Mouse (Mus musculus): ENCODE data around the gene Zfp454. TPM values are rescaled to one million over a fixed set of nuclear protein-coding genes. Genes with fewer than 3 reads are reported as not detected.

Zfp454 gene
- total and polyA plus RNA-seq, 2 experiments from 2014 or later, result 7.5 to 8.0 TPM

- Histone ChIP-seq H3K36me3 (ENCODE audit: insufficient read depth, low read length) (peaks cover 15% of the 10 kb centered on the region), H3K4me1 (ENCODE audit: insufficient read depth, low read length) (peaks cover 7% of the 10 kb centered on the region; the same call in 1 of the 2 replicates), H3K27ac (ENCODE audit: low read depth, low read length) (peak overlapping the region; percentile 75), H3K27me3 (ENCODE audit: insufficient read depth, low read length) (no peaks in the 10 kb centered on the region), H3K4me3 (ENCODE audit: low read depth, low read length) (peak overlapping the region; percentile 33), H3K9me3 (ENCODE audit: low read length) (no peaks in the 10 kb centered on the region), H3K4me2 (ENCODE audit: low read depth, low read length, poor library complexity, severe bottlenecking) (peak overlapping the region; percentile 49), H3K9ac (replicated peaks; ENCODE audit: low read length, poor library complexity, severe bottlenecking) (peak overlapping the region; percentile 55)
- no peak for TF ChIP-seq CTCF (IDR thresholded peaks at IDR 0.05)
- DNase-seq (ENCODE audit: low spot score), result peak; percentile 10
- peak; percentile 5; the same call in 1 of the 2 replicates for ATAC-seq (ENCODE audit: low FRiP score)
- WGBS, result 23% methylated on average over 10 of the region's 10 CpGs
These were observed 538 bp downstream of the Zfp454 start for GRCm38 (mm10) chr11:50886933-50887293.

GRCm38 (mm10) chr11:50886231-50886932 lies 1.1 kb downstream of the Zfp454 start:
- DNase-seq (ENCODE audit: low spot score) (no peak), ATAC-seq (ENCODE audit: low FRiP score) (no peak)
- no peaks in the 10 kb centered on the region for H3K27me3 ChIP-seq (ENCODE audit: insufficient read depth, low read length)

GRCm38 (mm10) chr11:50883756-50884155 lies 3.7 kb downstream of the Zfp454 start:
- Histone ChIP-seq H3K27me3 (ENCODE audit: insufficient read depth, low read length) (no peaks in the 10 kb centered on the region), H3K9ac (replicated peaks; ENCODE audit: low read length, poor library complexity, severe bottlenecking) (no peak overlapping the region), H3K36me3 (ENCODE audit: insufficient read depth, low read length) (peaks cover 20% of the 10 kb centered on the region), H3K27ac (ENCODE audit: low read depth, low read length) (no peak overlapping the region), H3K4me2 (ENCODE audit: low read depth, low read length, poor library complexity, severe bottlenecking) (no peak overlapping the region), H3K4me1 (ENCODE audit: insufficient read depth, low read length) (peaks cover 7% of the 10 kb centered on the region; the same call in 1 of the 2 replicates), H3K9me3 (ENCODE audit: low read length) (no peaks in the 10 kb centered on the region), H3K4me3 (ENCODE audit: low read depth, low read length) (no peak overlapping the region)
- 85% methylated on average over 3 of the region's 3 CpGs for WGBS
- peak; percentile 24; the same call in 1 of the 2 replicates for TF ChIP-seq CTCF (IDR thresholded peaks at IDR 0.05)
- DNase-seq (ENCODE audit: low spot score), result no peak
- ATAC-seq (ENCODE audit: low FRiP score), result no peak

More at GRCm38 (mm10) chr11:50886231-50886932, 1.1 kb downstream of the Zfp454 start:
- peak overlapping the region; percentile 33 for H3K4me3 ChIP-seq (ENCODE audit: low read depth, low read length)
- no peaks in the 10 kb centered on the region for H3K9me3 ChIP-seq (ENCODE audit: low read length)
- peak overlapping the region; percentile 49 for H3K4me2 ChIP-seq (ENCODE audit: low read depth, low read length, poor library complexity, severe bottlenecking)
- TF ChIP-seq CTCF (IDR thresholded peaks at IDR 0.05), result no peak
- no peak overlapping the region for H3K27ac ChIP-seq (ENCODE audit: low read depth, low read length)
- peaks cover 7% of the 10 kb centered on the region; the same call in 1 of the 2 replicates for H3K4me1 ChIP-seq (ENCODE audit: insufficient read depth, low read length)
- H3K36me3 ChIP-seq (ENCODE audit: insufficient read depth, low read length), result peaks cover 15% of the 10 kb centered on the region
- H3K9ac ChIP-seq (replicated peaks; ENCODE audit: low read length, poor library complexity, severe bottlenecking), result peak overlapping the region; percentile 37; the same call in 1 of the 2 replicates
- 44% methylated on average over 8 of the region's 8 CpGs for WGBS

GRCm38 (mm10) chr11:50878641-50879040 lies 8.8 kb downstream of the Zfp454 start:
- H3K4me2 ChIP-seq (ENCODE audit: low read depth, low read length, poor library complexity, severe bottlenecking), result no peak overlapping the region
- H3K27me3 ChIP-seq (ENCODE audit: insufficient read depth, low read length), result no peaks in the 10 kb centered on the region
- H3K4me3 ChIP-seq (ENCODE audit: low read depth, low read length), result no peak overlapping the region
- 88% methylated on average over 3 of the region's 3 CpGs for whole genome bisulfite sequencing
- no peak for ATAC-seq (ENCODE audit: low FRiP score)
- H3K27ac ChIP-seq (ENCODE audit: low read depth, low read length), result no peak overlapping the region
- H3K9me3 ChIP-seq (ENCODE audit: low read length), result peaks cover 5% of the 10 kb centered on the region
- TF ChIP-seq CTCF (IDR thresholded peaks at IDR 0.05), result no peak
- no peaks in the 10 kb centered on the region for H3K4me1 ChIP-seq (ENCODE audit: insufficient read depth, low read length)
- no peak overlapping the region for H3K9ac ChIP-seq (replicated peaks; ENCODE audit: low read length, poor library complexity, severe bottlenecking)
- DNase-seq (ENCODE audit: low spot score), result no peak
- H3K36me3 ChIP-seq (ENCODE audit: insufficient read depth, low read length), result peaks cover 36% of the 10 kb centered on the region

- Histone ChIP-seq H3K4me1 (ENCODE audit: insufficient read depth, low read length) (peaks cover 13% of the 10 kb centered on the region), H3K4me2 (ENCODE audit: low read depth, low read length, poor library complexity, severe bottlenecking) (peak overlapping the region; percentile 94), H3K9me3 (ENCODE audit: low read length) (no peaks in the 10 kb centered on the region), H3K36me3 (ENCODE audit: insufficient read depth, low read length) (no peaks in the 10 kb centered on the region), H3K4me3 (ENCODE audit: low read depth, low read length) (peak overlapping the region; percentile 49), H3K27me3 (ENCODE audit: insufficient read depth, low read length) (peaks cover 49% of the 10 kb centered on the region), H3K9ac (replicated peaks; ENCODE audit: low read length, poor library complexity, severe bottlenecking) (no peak overlapping the region; the same call in 1 of the 2 replicates), H3K27ac (ENCODE audit: low read depth, low read length) (no peak overlapping the region)
- WGBS, result under 1% methylated on average over 59 of the region's 72 CpGs
- DNase-seq (ENCODE audit: low spot score), result no peak
- peak; percentile 23; the same call in 1 of the 2 replicates for ATAC-seq (ENCODE audit: low FRiP score)
- TF ChIP-seq CTCF (IDR thresholded peaks at IDR 0.05), result no peak
These were observed 36.4 kb downstream of the Zfp454 start for GRCm38 (mm10) chr11:50850989-50851601.
